Mouse (Mus musculus): Measurements from ENCODE around the gene 1700001C02Rik.

1700001C02Rik gene

GRCm38 (mm10) chr5:30465861-30466260, at the start of gene 1700001C02Rik:
TSS of gene 1700001C02Rik (plus strand) at chr5:30466047.
- peak; percentile 30 for DNase-seq

- no peak for DNase-seq
Measured at GRCm38 (mm10) chr5:30416665-30417064, 49.2 kb upstream of the 1700001C02Rik start.

- no peak for DNase-seq
Measured at GRCm38 (mm10) chr5:30423121-30423520, 42.7 kb upstream of the 1700001C02Rik start.

- peak; percentile 67 for DNase-seq
Measured at GRCm38 (mm10) chr5:30423572-30424244, 42.1 kb upstream of the 1700001C02Rik start.

- no peak for DNase-seq
Measured at GRCm38 (mm10) chr5:30427406-30427805, 38.4 kb upstream of the 1700001C02Rik start.

- no peak for DNase-seq
Measured at GRCm38 (mm10) chr5:30438931-30439330, 26.9 kb upstream of the 1700001C02Rik start.

- DNase-seq, result no peak
Measured at GRCm38 (mm10) chr5:30440308-30440906, 25.4 kb upstream of the 1700001C02Rik start.

- peak; percentile 10 for DNase-seq
Measured at GRCm38 (mm10) chr5:30442196-30442595, 23.7 kb upstream of the 1700001C02Rik start.

- DNase-seq, result no peak
Measured at GRCm38 (mm10) chr5:30444327-30444895, 21.4 kb upstream of the 1700001C02Rik start.

- peak; percentile 22 for DNase-seq
Measured at GRCm38 (mm10) chr5:30456056-30456455, 9.8 kb upstream of the 1700001C02Rik start.

GRCm38 (mm10) chr5:30460155-30460554, 5.7 kb upstream of the 1700001C02Rik start:
- peak; percentile 51 for DNase-seq

- peak; percentile 61 for DNase-seq
Measured at GRCm38 (mm10) chr5:30461821-30462220, 4.0 kb upstream of the 1700001C02Rik start, which contains the start of gene Otof. TSS of gene Otof (minus strand) at chr5:30461932.

- DNase-seq, result no peak
Measured at GRCm38 (mm10) chr5:30466315-30466714, 468 bp downstream of the 1700001C02Rik start.

- peak; percentile 36 for DNase-seq
Measured at GRCm38 (mm10) chr5:30470454-30470853, 4.6 kb downstream of the 1700001C02Rik start.

GRCm38 (mm10) chr5:30472148-30472547, 6.3 kb downstream of the 1700001C02Rik start:
- no peak for DNase-seq

GRCm38 (mm10) chr5:30476534-30476933, 10.7 kb downstream of the 1700001C02Rik start:
- DNase-seq, result peak; percentile 49

GRCm38 (mm10) chr5:30482319-30482718, 16.5 kb downstream of the 1700001C02Rik start:
- peak; percentile 79 for DNase-seq

- no peak for DNase-seq
Measured at GRCm38 (mm10) chr5:30483533-30483932, 17.7 kb downstream of the 1700001C02Rik start.

- no peak for DNase-seq
Measured at GRCm38 (mm10) chr5:30484591-30484990, 18.7 kb downstream of the 1700001C02Rik start.

- DNase-seq, result no peak
Measured at GRCm38 (mm10) chr5:30485136-30485535, 19.3 kb downstream of the 1700001C02Rik start.

- no peak for DNase-seq
Measured at GRCm38 (mm10) chr5:30490215-30490614, 24.4 kb downstream of the 1700001C02Rik start.

- no peak for DNase-seq
Measured at GRCm38 (mm10) chr5:30490845-30491244, 25.0 kb downstream of the 1700001C02Rik start.

GRCm38 (mm10) chr5:30493723-30494122, 27.9 kb downstream of the 1700001C02Rik start:
- no peak for DNase-seq

- DNase-seq, result no peak
Measured at GRCm38 (mm10) chr5:30494606-30495005, 28.8 kb downstream of the 1700001C02Rik start.

Data from embryo, embryonic 11 days (tissue).